Mouse (Mus musculus) ES-E14 (cell line): Measurements from ENCODE around the gene Usp10. TPM values are rescaled to one million over a fixed set of nuclear protein-coding genes. Genes with fewer than 3 reads are reported as not detected.

Experiments used
- DNase-seq: peaks from one replicate; pipeline ENCODE4 v3.0.0-alpha.2; 2013; ENCODE audit warnings: low read depth, low spot score
- H3K27ac ChIP-seq: 2 replicates; pipeline ENCODE4 v1.5.1; 2012; ENCODE audit warnings: low read depth, mild to moderate bottlenecking, low read length, moderate library complexity, mixed read lengths; ENCODE audit not compliant: poor library complexity, insufficient read depth, severe bottlenecking
- H3K36me3 ChIP-seq: 2 replicates; pipeline ENCODE4 v1.6.1; 2012; ENCODE audit warnings: mild to moderate bottlenecking, low read length, moderate library complexity, mixed read lengths; ENCODE audit not compliant: control insufficient read depth, poor library complexity, insufficient read depth, severe bottlenecking
- H3K4me1 ChIP-seq, 2 experiments: fragments of 150-350 bp in 1 of 2; sonication (generic) in 1 of 2; 2 replicates each; pipeline ENCODE4 v1.6.1; 2012; ENCODE audit warnings: low read length in 2 of 2, mild to moderate bottlenecking in 1 of 2, mixed read lengths in 1 of 2; ENCODE audit not compliant: control insufficient read depth in 2 of 2, insufficient read depth in 2 of 2, poor library complexity in 1 of 2
- H3K4me3 ChIP-seq, 2 experiments: fragments of 150-350 bp in 1 of 2; sonication (generic) in 1 of 2; 2 replicates each; pipeline ENCODE4 v1.5.1; 2012; ENCODE audit warnings: low read length in 2 of 2, low read depth in 1 of 2, mild to moderate bottlenecking in 1 of 2, mixed read lengths in 1 of 2; ENCODE audit not compliant: insufficient read depth in 1 of 2, poor library complexity in 1 of 2, severe bottlenecking in 1 of 2
- H3K9ac ChIP-seq: 2 replicates; pipeline ENCODE4 v1.6.1; 2012; ENCODE audit warnings: low read depth, mild to moderate bottlenecking, low read length, mixed read lengths; ENCODE audit not compliant: poor library complexity, insufficient read depth, severe bottlenecking
- H3K9me3 ChIP-seq: fragments of 150-350 bp; sonication (generic); 2 replicates; pipeline ENCODE4 v1.6.1; 2012; ENCODE audit warnings: low read depth, mild to moderate bottlenecking, low read length; ENCODE audit not compliant: control insufficient read depth, insufficient read depth
- CHD2 ChIP-seq: IDR thresholded peaks from 2 replicates; pipeline ENCODE4 v1.6.1; 2014; ENCODE audit warnings: mild to moderate bottlenecking, low read depth, low read length, inconsistent platforms
- HCFC1 ChIP-seq: IDR thresholded peaks from 2 replicates; pipeline ENCODE4 v1.6.1; 2012; ENCODE audit warnings: low read length, inconsistent platforms, borderline replicate concordance; ENCODE audit not compliant: insufficient read depth
- MAFK ChIP-seq: IDR thresholded peaks from 2 replicates; pipeline ENCODE4 v1.6.1; 2014; ENCODE audit warnings: mild to moderate bottlenecking, low read depth, low read length, inconsistent platforms; ENCODE audit not compliant: insufficient read depth
- ZC3H11A ChIP-seq: IDR thresholded peaks from 2 replicates; pipeline ENCODE4 v1.6.1; 2012; ENCODE audit warnings: low read depth, mild to moderate bottlenecking, inconsistent platforms, low read length, borderline replicate concordance
- ZNF384 ChIP-seq: IDR thresholded peaks from 2 replicates; pipeline ENCODE4 v1.6.1; 2012; ENCODE audit warnings: low read depth, low read length, inconsistent platforms
- in situ Hi-C, 2 experiments: fragments of 600-800 bp; cut with MboI; formaldehyde crosslinking; loops; one replicate each; pipeline ENCODE4 v1.15.1; 2025; ENCODE audit warnings: low sequenced_read_pairs in 2 of 2, inconsistent platforms in 1 of 2; ENCODE audit not compliant: unreplicated experiment in 2 of 2
- total RNA-seq: library from RNA; depleted of rRNA; stranded (reverse); fragments of 300-350 nt; gene quantifications from 2 replicates; pipeline ENCODE4 v1.2.3, GENCODE M21; 2012

Gene Usp10
- total RNA-seq, 1 experiment: 201 TPM

GRCm38 (mm10) chr8:119911258-119911962 lies 1.2 kb downstream of the Usp10 start:
- in situ Hi-C loops: no loop called here
- H3K9me3 ChIP-seq: no peaks in the 10 kb centered on the region
- H3K27ac ChIP-seq: peak overlapping the region; percentile 77; the same call in 1 of the 2 replicates
- H3K4me1 ChIP-seq: peaks cover 6 to 21% of the 10 kb centered on the region in 2 experiments
- DNase-seq: no peak
- peaks cover 3% of the 10 kb centered on the region; the same call in 1 of the 2 replicates for H3K36me3 ChIP-seq
- TF ChIP-seq MAFK (no peak), ZC3H11A (no peak), ZNF384 (no peak; the same call in 1 of the 2 replicates), HCFC1 (no peak), CHD2 (no peak)
- peak overlapping the region; percentile 88 for H3K4me3 ChIP-seq
- H3K9ac ChIP-seq: peak overlapping the region; percentile 95

- peak overlapping the region; percentile 88 for H3K4me3 ChIP-seq
- H3K27ac ChIP-seq: no peak overlapping the region; the same call in 1 of the 2 replicates
- H3K4me1 ChIP-seq: peaks cover 6 to 20% of the 10 kb centered on the region in 2 experiments
- H3K36me3 ChIP-seq: peaks cover 3% of the 10 kb centered on the region; the same call in 1 of the 2 replicates
- H3K9me3 ChIP-seq: no peaks in the 10 kb centered on the region
- no peak for DNase-seq
- H3K9ac ChIP-seq: 0 out of 2 replicates have a peak overlapping the region, but pooled peaks have one; percentile 27
- in situ Hi-C loops: no loop called here
- TF ChIP-seq CHD2 (no peak), HCFC1 (no peak), MAFK (no peak), ZC3H11A (no peak), ZNF384 (no peak)
Observed at GRCm38 (mm10) chr8:119912643-119913042, 2.5 kb downstream of the Usp10 start.

- Histone ChIP-seq H3K9ac (no peak overlapping the region), H3K27ac (no peak overlapping the region), H3K36me3 (peaks cover 3% of the 10 kb centered on the region; the same call in 1 of the 2 replicates), H3K4me1 (peaks cover 6 to 16% of the 10 kb centered on the region in 2 experiments), H3K4me3 (peak overlapping the region in 1 of 2 experiments; percentile 15; a peak in 1 of 4 replicates), H3K9me3 (no peaks in the 10 kb centered on the region)
- TF ChIP-seq ZC3H11A (no peak), MAFK (no peak)
- DNase-seq: no peak
- in situ Hi-C loops: no loop called here
Observed at GRCm38 (mm10) chr8:119913181-119913580, 3.0 kb downstream of the Usp10 start.

GRCm38 (mm10) chr8:119914161-119914560 lies 4.0 kb downstream of the Usp10 start:
- no peaks in the 10 kb centered on the region for H3K9me3 ChIP-seq
- peaks cover 9% of the 10 kb centered on the region; the same call in 1 of the 2 replicates for H3K36me3 ChIP-seq
- H3K27ac ChIP-seq: no peak overlapping the region
- no peak overlapping the region for H3K9ac ChIP-seq
- DNase-seq: no peak
- peaks cover 6 to 15% of the 10 kb centered on the region in 2 experiments for H3K4me1 ChIP-seq
- no peak for TF ChIP-seq ZC3H11A
- H3K4me3 ChIP-seq: no peak overlapping the region
- in situ Hi-C loops: no loop called here

- peaks cover 6 to 15% of the 10 kb centered on the region in 2 experiments for H3K4me1 ChIP-seq
Observed at GRCm38 (mm10) chr8:119915298-119915697, 5.1 kb downstream of the Usp10 start.

More at GRCm38 (mm10) chr8:119915298-119915697, 5.1 kb downstream of the Usp10 start:
- DNase-seq: no peak
- TF ChIP-seq ZC3H11A (no peak), CHD2 (no peak), ZNF384 (peak; percentile 71)
- Histone ChIP-seq H3K9ac (no peak overlapping the region; the same call in 1 of the 2 replicates), H3K4me3 (peak overlapping the region in 1 of 2 experiments; percentile 35; a peak in 1 of 4 replicates), H3K27ac (no peak overlapping the region), H3K9me3 (no peaks in the 10 kb centered on the region), H3K36me3 (peaks cover 13% of the 10 kb centered on the region; the same call in 1 of the 2 replicates)
- in situ Hi-C loops: no loop called here
